ENCODE assay signal across 8 mouse cellular contexts in the genomic region with DNA sequence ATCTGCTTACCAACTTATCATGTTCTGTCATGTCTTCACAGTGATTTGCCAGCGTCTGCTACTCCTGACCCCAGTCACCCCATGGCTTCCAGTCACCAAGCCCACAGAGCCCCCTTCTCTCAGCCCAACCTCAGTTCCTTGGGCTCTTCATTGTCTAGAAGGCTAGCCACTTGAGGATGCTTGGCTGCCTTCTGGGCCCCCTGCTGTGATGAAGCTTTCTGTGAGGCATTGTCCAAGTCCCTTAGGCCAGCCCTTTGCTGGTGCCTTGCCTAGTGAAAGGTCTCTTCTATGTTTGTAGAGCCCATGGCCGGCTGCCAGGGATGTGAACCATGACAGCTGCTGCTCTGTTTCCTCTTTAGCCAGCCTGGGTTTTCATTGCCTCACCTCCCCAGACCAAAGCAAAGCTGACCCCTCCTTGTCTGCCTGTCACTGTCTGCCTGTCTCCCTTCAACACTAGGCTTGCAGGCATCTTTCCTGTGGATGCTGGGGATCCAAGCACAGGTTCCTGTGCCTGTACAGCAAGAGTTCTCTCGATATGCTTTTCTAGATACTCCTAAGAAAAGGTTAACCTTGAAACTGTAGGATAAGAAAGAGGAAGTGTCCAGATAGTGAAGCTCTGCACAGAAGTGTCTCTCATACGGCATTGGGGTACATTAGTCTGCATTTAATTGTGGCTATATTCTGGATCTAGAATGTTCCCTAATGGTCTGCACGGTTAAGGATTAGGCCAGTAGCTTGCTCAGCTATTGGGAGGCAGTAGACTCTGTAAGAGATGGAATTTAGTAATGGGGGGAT.
DNase-seq lines count a peak whose midpoint lies in the region; ATAC-seq lines count a peak whose summit lies in the region.

No protein-coding gene starts in this region.

- ATAC-seq in hindbrain, embryonic 13.5 days (ENCODE audit: low FRiP score), result peak; percentile 59
- peak; percentile 90 for ATAC-seq in neutrophil, adult 5-6 weeks (ENCODE audit: extremely low read depth, insufficient number of reproducible peaks, low FRiP score, poor library complexity, severe bottlenecking)

- peak; percentile 40 to 68 for DNase-seq in adrenal gland, adult (ENCODE audit: inconsistent age in 2 of 2, low spot score in 1 of 2)
- DNase-seq in adrenal gland, adult 8-10 months, result no peak
- DNase-seq in adrenal gland, postnatal 14 days, result peak; percentile 71
- DNase-seq in frontal cortex, postnatal 36 days (ENCODE audit: low spot score in 2 of 2), result peak; percentile 21 to 23
- peak; percentile 91 for DNase-seq in left cerebral cortex, postnatal 4 days
- DNase-seq in thymus, adult 18-20 months, result no peak

- no peak overlapping the region for H3K9ac ChIP-seq in hindbrain, embryonic 13.5 days

- H3K36me3 ChIP-seq in hindbrain, embryonic 13.5 days, result no peaks in the 10 kb centered on the region

- no peak overlapping the region for H3K4me2 ChIP-seq in hindbrain, embryonic 13.5 days

- H3K4me1 ChIP-seq in hindbrain, embryonic 13.5 days (replicated peaks), result peaks cover 6% of the 10 kb centered on the region; the same call in 1 of the 2 replicates

- H3K9me3 ChIP-seq in hindbrain, embryonic 13.5 days, result no peaks in the 10 kb centered on the region

- WGBS in hindbrain, embryonic 13.5 days, result 58% methylated on average over 5 of the region's 5 CpGs

- H3K27ac ChIP-seq in hindbrain, embryonic 13.5 days, result no peak overlapping the region

- no peak overlapping the region for H3K4me3 ChIP-seq in hindbrain, embryonic 13.5 days

- H3K27me3 ChIP-seq in hindbrain, embryonic 13.5 days, result no peaks in the 10 kb centered on the region

- intact Hi-C loops in left cerebral cortex, postnatal 4 days (cut with DNase I), result no loop called here

Comparison
In these comparisons a context has a peak if more than half of its experiments do, and no peak if none do; other contexts are left out.
1. DNase-seq: peak in adrenal gland, adult (2 of 2), adrenal gland, postnatal 14 days (single experiment), frontal cortex, postnatal 36 days (2 of 2) and left cerebral cortex, postnatal 4 days (single experiment); none in adrenal gland, adult 8-10 months (single experiment) and thymus, adult 18-20 months (0 of 2).